28 mouse cellular contexts compared by ENCODE assay signal in genomic region chr5:92078751-92079150, GRCm38 (mm10). TPM values are rescaled to one million over a fixed set of nuclear protein-coding genes. Genes with fewer than 3 reads are reported as not detected.
DNase-seq lines count a peak whose midpoint lies in the region; ATAC-seq lines count a peak whose summit lies in the region.
"Had no signal": no experiment of that assay in that cellular context is flagged by ENCODE, and none has a peak within 500 bp of the region (broad histone marks: within the 10 kb centered on the region; RNA-seq: fewer than 3 reads in every experiment).

No protein-coding gene starts in this region.

- H3K4me1 ChIP-seq in heart, embryonic 14.5 days (ENCODE audit: control insufficient read depth in 2 of 2, insufficient read depth in 2 of 2, low read length in 2 of 2) = peaks cover 6 to 29% of the 10 kb centered on the region in 2 experiments; a peak in 3 of 4 replicates
- H3K4me1 ChIP-seq in midbrain, embryonic 11.5 days (ENCODE audit: control insufficient read depth, insufficient read depth, low read length) = peaks cover 11% of the 10 kb centered on the region
- peaks cover 23% of the 10 kb centered on the region for H3K4me1 ChIP-seq in midbrain, embryonic 10.5 days

- ATAC-seq in CD4-positive, CD25-positive, alpha-beta regulatory T cell, adult 4 months = no peak
- ATAC-seq in heart, embryonic 14.5 days (ENCODE audit: insufficient number of reproducible peaks, insufficient read depth, low FRiP score, low read depth) = no peak
- no peak for ATAC-seq in midbrain, embryonic 11.5 days (ENCODE audit: low FRiP score)
- ATAC-seq: activated CD4-positive, CD25-positive, alpha-beta regulatory T cell, adult 4 months; forebrain, embryonic 13.5 days; midbrain, embryonic 15.5 days had no signal

- H3K27ac ChIP-seq in heart, embryonic 14.5 days (replicated peaks in 1 of 2; ENCODE audit: control insufficient read depth in 1 of 2, insufficient read depth in 1 of 2, low read depth in 2 of 2, low read length in 2 of 2) = peak overlapping the region; percentile 47 to 58; a peak in 3 of 4 replicates
- H3K27ac ChIP-seq in midbrain, embryonic 11.5 days (ENCODE audit: low read depth, low read length) = no peak overlapping the region
- H3K27ac ChIP-seq in midbrain, embryonic 10.5 days (replicated peaks) = no peak overlapping the region
- H3K27ac ChIP-seq: forebrain, embryonic 13.5 days; hindbrain, embryonic 15.5 days; layer of hippocampus, adult 2 months; limb, embryonic 10.5 days; lung, embryonic 15.5 days; midbrain, embryonic 15.5 days; neural tube, embryonic 13.5 days had no signal

- no peaks in the 10 kb centered on the region for H3K9me3 ChIP-seq in heart, embryonic 14.5 days (ENCODE audit: control insufficient read depth, low read length)
- no peaks in the 10 kb centered on the region for H3K9me3 ChIP-seq in midbrain, embryonic 11.5 days (ENCODE audit: control insufficient read depth, low read length)
- no peaks in the 10 kb centered on the region for H3K9me3 ChIP-seq in midbrain, embryonic 10.5 days (replicated peaks)
- H3K9me3 ChIP-seq: forebrain, embryonic 13.5 days; hindbrain, embryonic 15.5 days; limb, embryonic 10.5 days; lung, embryonic 15.5 days; megakaryocyte, embryonic 14.5 days; midbrain, embryonic 15.5 days; neural tube, embryonic 13.5 days had no signal

- DNase-seq in CD4-positive, CD25-positive, alpha-beta regulatory T cell, adult 2 months (ENCODE audit: low read depth, low spot score) = peak; percentile 15
- no peak for DNase-seq in heart, postnatal 4 days
- peak; percentile 61 for DNase-seq in midbrain, embryonic 11.5 days (ENCODE audit: low spot score, missing footprints)
- no peak for DNase-seq in midbrain, embryonic 10.5 days (ENCODE audit: low spot score)
- peak; percentile 71 for DNase-seq in naive thymus-derived CD4-positive, alpha-beta T cell, adult 2 months (ENCODE audit: low read depth)
- DNase-seq in adrenal gland, adult 8-10 months = no peak
- DNase-seq: adrenal gland, postnatal 10 days; cerebellum, adult 18-20 months; cerebellum, postnatal 25 days; gastrocnemius, postnatal 36 days; kidney, adult 8-10 months; kidney, postnatal 14 days; lung, postnatal 36 days; retina, postnatal 1 day; right cerebral cortex, postnatal 25 days; spleen, adult 18-20 months had no signal

- no peak overlapping the region for H3K4me3 ChIP-seq in heart, embryonic 14.5 days (ENCODE audit: control insufficient read depth in 1 of 2, insufficient read depth in 1 of 2, low read depth in 1 of 2, low read length in 2 of 2)
- no peak overlapping the region for H3K4me3 ChIP-seq in midbrain, embryonic 11.5 days (ENCODE audit: low read depth, low read length)
- no peak overlapping the region for H3K4me3 ChIP-seq in midbrain, embryonic 10.5 days
- H3K4me3 ChIP-seq: forebrain, embryonic 13.5 days; hindbrain, embryonic 15.5 days; layer of hippocampus, adult 2 months; limb, embryonic 10.5 days; lung, embryonic 15.5 days; midbrain, embryonic 15.5 days; neural tube, embryonic 13.5 days had no signal

- no peak overlapping the region for H3K9ac ChIP-seq in heart, embryonic 14.5 days (ENCODE audit: low read length)
- no peak overlapping the region for H3K9ac ChIP-seq in midbrain, embryonic 11.5 days (ENCODE audit: low read length)
- H3K9ac ChIP-seq: forebrain, embryonic 13.5 days; hindbrain, embryonic 15.5 days; lung, embryonic 15.5 days; midbrain, embryonic 15.5 days; neural tube, embryonic 13.5 days had no signal

- H3K4me2 ChIP-seq in heart, embryonic 14.5 days (ENCODE audit: low read length) = no peak overlapping the region
- no peak overlapping the region for H3K4me2 ChIP-seq in midbrain, embryonic 11.5 days
- H3K4me2 ChIP-seq: forebrain, embryonic 13.5 days; hindbrain, embryonic 15.5 days; lung, embryonic 15.5 days; midbrain, embryonic 15.5 days; neural tube, embryonic 13.5 days had no signal

- H3K27me3 ChIP-seq in heart, embryonic 14.5 days (ENCODE audit: control insufficient read depth, insufficient read depth, low read length) = no peaks in the 10 kb centered on the region
- H3K27me3 ChIP-seq in midbrain, embryonic 11.5 days (ENCODE audit: control insufficient read depth, insufficient read depth, low read length) = no peaks in the 10 kb centered on the region
- H3K27me3 ChIP-seq in midbrain, embryonic 10.5 days (ENCODE audit: low read depth, poor library complexity, severe bottlenecking) = no peaks in the 10 kb centered on the region
- H3K27me3 ChIP-seq: forebrain, embryonic 13.5 days; hindbrain, embryonic 15.5 days; lung, embryonic 15.5 days; megakaryocyte, embryonic 14.5 days; midbrain, embryonic 15.5 days; neural tube, embryonic 13.5 days had no signal

- no peaks in the 10 kb centered on the region for H3K36me3 ChIP-seq in heart, embryonic 14.5 days (ENCODE audit: control insufficient read depth, insufficient read depth, low read length)
- H3K36me3 ChIP-seq in midbrain, embryonic 11.5 days (ENCODE audit: control insufficient read depth, insufficient read depth, low read length) = no peaks in the 10 kb centered on the region
- peaks cover 9% of the 10 kb centered on the region; the same call in 1 of the 2 replicates for H3K36me3 ChIP-seq in midbrain, embryonic 10.5 days
- H3K36me3 ChIP-seq: hindbrain, embryonic 15.5 days; lung, embryonic 15.5 days; midbrain, embryonic 15.5 days had no signal

RNA-seq across cellular contexts. Expression of gene G3bp2, which starts 4.8 kb away (rescaled TPM):
- polyA plus RNA-seq in CD4-positive, CD25-positive, alpha-beta regulatory T cell, adult 4 months (2017; shearing (Covaris generic)) = 100 to 1,000 TPM; 210 to 252 TPM
- polyA plus RNA-seq in heart, embryonic 14.5 days (2014; fragmentation: Nextera tagmentation; extraction: Ambion mirVana) = 141 and 151 TPM in 2 replicates
- total RNA-seq in heart, postnatal 4 days (2021) = 10 to 100 TPM; 81.1 to 82.9 TPM
- 292 and 298 TPM in 2 replicates for polyA plus RNA-seq in midbrain, embryonic 11.5 days (2014; fragmentation: Nextera tagmentation; extraction: Ambion mirVana)
- polyA plus RNA-seq in midbrain, embryonic 10.5 days (2016; fragmentation: Nextera tagmentation; extraction: Ambion mirVana) = 273 and 281 TPM in 2 replicates
- 100 to 1,000 TPM; 152 to 167 (median 162) TPM for total RNA-seq in adrenal gland, adult 8-10 months (2022)

RNA-seq across cellular contexts. Expression of gene Cdkl2, which starts 35.1 kb away (rescaled TPM):
- polyA plus RNA-seq in CD4-positive, CD25-positive, alpha-beta regulatory T cell, adult 4 months (2017; shearing (Covaris generic)) = 1 to 10 TPM; 1.4 to 2.1 TPM
- 1.1 and 1.5 TPM in 2 replicates for polyA plus RNA-seq in heart, embryonic 14.5 days (2014; fragmentation: Nextera tagmentation; extraction: Ambion mirVana)
- total RNA-seq in heart, postnatal 4 days (2021) = 1 to 10 TPM; 2.2 to 2.4 TPM
- 0.37 and 0.48 TPM in 2 replicates for polyA plus RNA-seq in midbrain, embryonic 11.5 days (2014; fragmentation: Nextera tagmentation; extraction: Ambion mirVana)
- 0.24 and 0.28 TPM in 2 replicates for polyA plus RNA-seq in midbrain, embryonic 10.5 days (2016; fragmentation: Nextera tagmentation; extraction: Ambion mirVana)
- 10 to 100 TPM in 1 of 4 experiments, 1 to 10 TPM in 3; 7.3 to 11.3 (median 8.0) TPM for total RNA-seq in adrenal gland, adult 8-10 months (2022)
- total RNA-seq: hematopoietic stem cell, adult 5-6 weeks had no signal

RNA-seq across cellular contexts. Expression of gene Uso1, which starts 59.0 kb away (rescaled TPM):
- polyA plus RNA-seq in CD4-positive, CD25-positive, alpha-beta regulatory T cell, adult 4 months (2017; shearing (Covaris generic)) = 10 to 100 TPM; 35.5 to 36.5 TPM
- 21.3 and 22.9 TPM in 2 replicates for polyA plus RNA-seq in heart, embryonic 14.5 days (2014; fragmentation: Nextera tagmentation; extraction: Ambion mirVana)
- total RNA-seq in heart, postnatal 4 days (2021) = 10 to 100 TPM; 46.4 to 47.3 TPM
- polyA plus RNA-seq in midbrain, embryonic 11.5 days (2014; fragmentation: Nextera tagmentation; extraction: Ambion mirVana) = 25.9 and 29.4 TPM in 2 replicates
- polyA plus RNA-seq in midbrain, embryonic 10.5 days (2016; fragmentation: Nextera tagmentation; extraction: Ambion mirVana) = 38.7 and 39.0 TPM in 2 replicates
- total RNA-seq in adrenal gland, adult 8-10 months (2022) = 100 to 1,000 TPM in 1 of 4 experiments, 10 to 100 TPM in 3; 84.5 to 114 (median 92.1) TPM

Comparison
In these comparisons a context has a peak if more than half of its experiments do, and no peak if none do; other contexts are left out.
1. DNase-seq: peak in CD4-positive, CD25-positive, alpha-beta regulatory T cell, adult 2 months (single experiment), midbrain, embryonic 11.5 days (single experiment) and naive thymus-derived CD4-positive, alpha-beta T cell, adult 2 months (single experiment); none in heart, postnatal 4 days (single experiment), midbrain, embryonic 10.5 days (single experiment) and adrenal gland, adult 8-10 months (single experiment).
2. H3K27ac ChIP-seq: peak in heart, embryonic 14.5 days (2 of 2); none in midbrain, embryonic 11.5 days (single experiment) and midbrain, embryonic 10.5 days (single experiment).